Mouse (Mus musculus): ENCODE results near the gene Slamf9.

The Slamf9 gene

GRCm38 (mm10) chr1:172475054-172475741, at the start of gene Slamf9:
Gene Slamf9, plus strand, starts transcription at chr1:172475358.
- no peak for DNase-seq (ENCODE audit: low spot score)

- DNase-seq (ENCODE audit: low spot score) = no peak
Observed at GRCm38 (mm10) chr1:172426419-172426818, 48.7 kb upstream of the Slamf9 start.

GRCm38 (mm10) chr1:172427841-172428240, 47.3 kb upstream of the Slamf9 start:
- no peak for DNase-seq (ENCODE audit: low spot score)

- DNase-seq (ENCODE audit: low spot score) = no peak
Observed at GRCm38 (mm10) chr1:172428614-172429013, 46.5 kb upstream of the Slamf9 start.

- DNase-seq (ENCODE audit: low spot score) = no peak
Observed at GRCm38 (mm10) chr1:172430731-172431220, 44.4 kb upstream of the Slamf9 start.

GRCm38 (mm10) chr1:172431836-172432586, 43.1 kb upstream of the Slamf9 start:
- DNase-seq (ENCODE audit: low spot score) = peak; percentile 30

GRCm38 (mm10) chr1:172432587-172432955, 42.6 kb upstream of the Slamf9 start:
- no peak for DNase-seq (ENCODE audit: low spot score)

- DNase-seq (ENCODE audit: low spot score) = no peak
Observed at GRCm38 (mm10) chr1:172433012-172433850, 41.9 kb upstream of the Slamf9 start.

- no peak for DNase-seq (ENCODE audit: low spot score)
Observed at GRCm38 (mm10) chr1:172433851-172434165, 41.4 kb upstream of the Slamf9 start.

- no peak for DNase-seq (ENCODE audit: low spot score)
Observed at GRCm38 (mm10) chr1:172436785-172437184, 38.4 kb upstream of the Slamf9 start.

- DNase-seq (ENCODE audit: low spot score) = no peak
Observed at GRCm38 (mm10) chr1:172438621-172439020, 36.5 kb upstream of the Slamf9 start.

GRCm38 (mm10) chr1:172440521-172440920, 34.6 kb upstream of the Slamf9 start:
- DNase-seq (ENCODE audit: low spot score) = no peak

GRCm38 (mm10) chr1:172441935-172442445, 33.2 kb upstream of the Slamf9 start:
- DNase-seq (ENCODE audit: low spot score) = no peak

GRCm38 (mm10) chr1:172450226-172450625, 24.9 kb upstream of the Slamf9 start:
- no peak for DNase-seq (ENCODE audit: low spot score)

- DNase-seq (ENCODE audit: low spot score) = no peak
Observed at GRCm38 (mm10) chr1:172450848-172451470, 24.2 kb upstream of the Slamf9 start.

GRCm38 (mm10) chr1:172452911-172453310, 22.2 kb upstream of the Slamf9 start:
- DNase-seq (ENCODE audit: low spot score) = no peak

- no peak for DNase-seq (ENCODE audit: low spot score)
Observed at GRCm38 (mm10) chr1:172453810-172454209, 21.3 kb upstream of the Slamf9 start.

- DNase-seq (ENCODE audit: low spot score) = no peak
Observed at GRCm38 (mm10) chr1:172455416-172455815, 19.7 kb upstream of the Slamf9 start.

GRCm38 (mm10) chr1:172456001-172456677, 19.0 kb upstream of the Slamf9 start:
- no peak for DNase-seq (ENCODE audit: low spot score)

GRCm38 (mm10) chr1:172457196-172457595, 18.0 kb upstream of the Slamf9 start:
- DNase-seq (ENCODE audit: low spot score) = no peak

GRCm38 (mm10) chr1:172458041-172458440, 17.1 kb upstream of the Slamf9 start:
- no peak for DNase-seq (ENCODE audit: low spot score)
